Mouse (Mus musculus) thymus, postnatal 4 days (tissue): Measurements from ENCODE around the gene Etv1.
"Not testable (repeated sequence)": the region's sequence is repeated elsewhere in the genome, so short reads cannot be mapped to it uniquely, and the experiment has no call there.

Source experiments
- DNase-seq: peaks from one replicate; pipeline ENCODE4 v3.0.0; 2021

The Etv1 gene

GRCm38 (mm10) chr12:38818320-38818719 is 39.1 kb downstream of the Etv1 start:
- DNase-seq = no peak

DNA sequence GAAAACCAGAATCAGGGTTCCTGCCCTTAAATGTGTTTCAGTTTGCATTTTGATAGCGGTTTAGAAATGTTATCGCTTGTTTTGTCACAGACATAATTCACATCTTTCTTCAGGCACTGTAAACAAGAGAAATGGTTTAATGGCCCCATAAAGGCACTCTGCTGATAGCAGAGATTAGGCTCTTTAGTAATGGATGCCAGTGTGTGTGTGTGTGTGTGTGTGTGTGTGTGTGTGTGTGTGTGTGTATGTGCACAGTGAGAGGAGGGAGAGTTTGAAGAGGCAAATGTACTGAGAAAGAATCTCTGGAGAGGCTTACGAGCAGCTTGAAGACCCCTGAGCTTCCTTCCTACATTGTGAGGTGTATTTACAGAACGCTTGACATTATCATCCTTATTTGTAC is 41.5 kb downstream of the Etv1 start:
- no peak for DNase-seq

DNA sequence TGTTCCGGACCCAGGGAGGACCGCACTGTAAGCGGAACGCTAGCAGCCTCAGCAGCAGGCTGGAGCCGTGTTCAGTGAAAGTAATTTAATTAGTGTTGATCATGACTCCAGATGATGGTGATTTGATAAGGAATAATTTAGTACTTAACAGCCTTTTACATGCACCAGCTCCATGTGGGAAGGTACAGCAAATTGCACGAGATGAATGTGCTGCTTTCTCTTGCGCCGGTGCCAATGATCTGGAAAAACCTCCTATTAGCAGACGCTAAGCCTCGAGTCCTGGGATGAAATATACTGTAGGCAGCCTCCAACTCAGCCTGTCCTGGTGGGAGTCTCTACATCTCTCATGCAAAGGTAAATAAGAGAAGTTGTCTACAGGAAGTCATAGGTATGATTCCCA is 45.2 kb downstream of the Etv1 start:
- DNase-seq = no peak

GRCm38 (mm10) chr12:38832981-38833380 is 53.8 kb downstream of the Etv1 start:
- no peak for DNase-seq

DNA sequence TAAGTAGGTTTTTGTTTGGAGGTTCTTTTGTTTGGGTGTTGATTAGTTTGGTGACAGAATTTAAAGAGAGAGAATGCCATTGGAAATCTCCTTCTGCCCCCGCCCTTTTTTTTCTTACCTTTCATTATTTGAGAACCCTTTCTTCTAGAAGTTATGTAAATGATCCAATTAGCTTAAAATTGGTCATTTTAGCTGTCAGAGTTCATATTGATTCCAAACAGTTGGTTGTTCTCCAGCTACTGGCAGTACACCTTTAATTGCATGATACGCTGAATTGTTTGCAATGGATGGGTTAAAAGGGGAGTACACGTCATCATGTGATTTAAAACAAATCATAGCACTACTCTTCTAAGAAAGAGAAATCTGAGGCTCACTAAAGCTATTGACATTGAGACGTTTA is 55.4 kb downstream of the Etv1 start:
- DNase-seq = no peak

DNA sequence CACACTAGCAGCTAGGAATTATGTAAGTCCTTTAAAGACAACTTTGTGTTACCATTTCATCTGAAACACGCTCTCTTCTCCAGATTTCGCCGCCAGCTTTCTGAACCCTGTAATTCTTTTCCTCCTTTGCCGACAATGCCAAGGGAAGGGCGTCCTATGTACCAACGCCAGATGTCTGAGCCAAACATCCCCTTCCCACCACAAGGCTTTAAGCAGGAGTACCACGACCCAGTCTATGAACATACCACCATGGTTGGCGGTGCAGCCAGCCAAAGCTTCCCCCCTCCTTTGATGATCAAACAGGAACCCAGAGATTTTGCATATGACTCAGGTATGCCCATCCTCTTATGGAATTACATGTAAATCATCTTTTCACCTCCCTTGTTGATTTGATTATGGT is 55.8 kb downstream of the Etv1 start:
- DNase-seq = not testable (repeated sequence)

- no peak for DNase-seq
Measured at GRCm38 (mm10) chr12:38843801-38844295, 64.7 kb downstream of the Etv1 start.

GRCm38 (mm10) chr12:38847500-38848261 is 68.5 kb downstream of the Etv1 start:
- DNase-seq = no peak

GRCm38 (mm10) chr12:38849994-38850393 is 70.8 kb downstream of the Etv1 start:
- no peak for DNase-seq

- DNase-seq = no peak
Measured at GRCm38 (mm10) chr12:38854274-38854673, 75.1 kb downstream of the Etv1 start.

DNA sequence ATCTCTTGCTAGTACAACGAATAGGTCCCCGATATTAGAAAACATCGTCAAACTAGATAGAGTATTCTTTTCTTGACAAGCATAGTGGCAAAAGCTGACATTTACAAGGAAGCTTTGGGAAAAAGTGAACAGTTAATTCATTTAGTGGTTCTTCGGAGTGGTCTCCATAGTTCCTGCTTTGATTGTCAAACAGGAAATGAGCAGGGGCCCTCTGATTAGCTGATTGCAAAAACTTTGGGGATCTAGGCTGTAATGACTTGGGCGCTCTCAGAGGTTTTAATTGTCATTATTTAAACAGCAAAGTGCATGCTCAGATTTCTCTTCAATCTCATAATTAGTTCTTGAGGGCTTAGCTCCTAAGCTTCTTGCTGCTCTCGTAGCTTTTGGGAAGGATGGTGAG is 75.6 kb downstream of the Etv1 start:
- DNase-seq = no peak

GRCm38 (mm10) chr12:38859675-38860074 is 80.5 kb downstream of the Etv1 start:
- DNase-seq = no peak

GRCm38 (mm10) chr12:38860168-38861115 is 81.3 kb downstream of the Etv1 start:
- no peak for DNase-seq

DNA sequence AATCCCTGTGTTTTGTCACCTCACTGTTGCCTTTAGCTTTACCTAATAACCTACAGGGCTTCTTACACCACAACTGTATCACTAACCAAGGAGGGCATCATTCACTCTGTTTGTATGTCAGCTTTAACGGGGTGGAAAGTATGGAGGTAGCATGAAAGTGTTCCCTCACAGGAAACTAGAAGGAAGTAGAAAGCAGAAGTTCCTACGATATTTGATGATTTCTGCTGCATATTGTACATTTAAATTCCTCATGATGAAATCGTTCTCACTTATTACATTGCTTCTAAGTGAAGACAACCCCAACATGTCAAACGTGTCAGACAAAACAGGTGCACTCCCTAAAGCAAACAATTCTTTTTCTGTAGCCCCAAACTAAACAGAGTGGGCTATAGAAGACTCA is 84.2 kb downstream of the Etv1 start:
- no peak for DNase-seq

GRCm38 (mm10) chr12:38863982-38864828 is 85.0 kb downstream of the Etv1 start:
- no peak for DNase-seq

DNA sequence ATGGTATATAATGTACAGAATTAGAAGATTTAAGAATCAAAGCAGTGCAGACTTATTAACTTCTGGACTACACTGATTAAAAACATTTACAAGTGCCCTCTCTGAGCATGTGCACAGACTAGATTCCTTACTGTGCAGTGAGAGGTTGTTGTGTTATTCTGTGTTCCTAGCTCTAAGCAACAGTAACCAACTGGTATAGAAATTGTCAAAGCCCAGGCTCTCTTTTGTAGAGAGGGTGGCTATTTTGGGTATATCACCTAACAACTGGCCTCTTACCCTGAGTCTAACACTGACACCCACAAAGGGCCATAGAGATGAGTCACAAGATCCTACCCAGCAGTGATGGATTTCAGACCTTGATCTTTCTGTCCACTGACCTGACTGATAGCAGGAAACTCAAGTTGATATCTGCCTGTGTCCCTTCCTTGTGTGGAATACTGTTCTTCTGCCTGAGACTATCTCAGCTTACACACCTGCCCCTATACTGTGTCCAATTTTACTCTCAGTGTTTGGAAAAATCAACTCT is 95.4 kb downstream of the Etv1 start:
- DNase-seq = no peak

DNA sequence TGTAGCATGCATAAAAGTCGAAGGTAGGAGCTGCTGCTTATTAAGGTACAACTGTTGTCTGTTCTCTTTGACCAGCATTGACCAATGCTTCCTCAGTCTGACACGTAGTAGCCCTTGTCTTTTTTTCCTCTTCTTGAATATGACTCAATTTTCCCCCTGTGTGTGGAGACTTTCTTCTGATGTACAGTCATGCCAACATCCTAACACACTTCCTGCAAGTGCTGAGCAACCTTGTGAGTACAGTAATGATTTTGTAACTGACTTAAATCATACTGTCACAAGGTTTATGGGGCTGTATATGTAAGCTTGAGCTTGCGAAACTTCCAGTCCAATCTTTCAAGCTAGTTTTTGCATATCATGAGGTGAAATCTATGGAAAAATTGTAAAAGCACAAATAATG is 125.3 kb downstream of the Etv1 start:
- DNase-seq = no peak

DNA sequence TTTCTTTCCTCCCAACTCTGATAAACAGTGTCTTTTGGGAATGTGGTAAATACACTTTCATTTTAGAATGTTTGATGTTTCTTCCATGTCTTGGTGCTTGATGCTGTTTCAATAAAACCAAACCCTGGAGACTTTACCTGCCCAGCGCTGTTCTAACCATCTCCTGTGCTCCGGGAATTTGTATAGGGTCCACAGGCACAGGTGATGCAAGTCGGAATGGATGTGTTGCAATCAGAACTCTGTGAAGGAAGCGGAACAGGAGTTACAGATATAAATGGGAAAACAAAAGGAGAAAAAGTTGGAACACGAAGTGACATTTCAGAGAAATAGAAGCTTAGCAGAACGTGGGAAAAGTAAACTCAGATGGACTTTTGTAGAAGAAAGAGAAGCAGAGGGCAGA is 127.1 kb downstream of the Etv1 start:
- DNase-seq = no peak

GRCm38 (mm10) chr12:38906812-38907211 is 127.6 kb downstream of the Etv1 start:
- no peak for DNase-seq

DNA sequence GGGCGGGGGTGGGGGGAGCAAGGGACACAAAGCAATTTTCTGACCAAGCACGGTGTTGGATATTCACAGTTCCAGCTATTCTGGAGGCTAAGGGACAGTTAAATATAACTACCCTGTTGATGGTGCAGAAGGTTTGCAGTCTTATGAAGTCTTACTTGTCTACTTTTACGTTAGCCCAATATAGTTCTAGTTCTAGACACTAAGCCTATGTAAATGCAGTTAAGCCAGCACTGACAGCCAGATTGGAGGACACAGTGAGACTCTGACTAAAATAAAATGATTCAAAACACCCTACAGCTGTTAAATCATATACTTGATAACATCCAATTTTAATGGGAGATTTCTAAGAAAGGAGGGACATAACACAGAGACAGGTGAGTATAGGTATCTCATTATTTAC is 129.8 kb downstream of the Etv1 start:
- DNase-seq = no peak
